ENCODE assay signal across 8 mouse cellular contexts in the genomic region with DNA sequence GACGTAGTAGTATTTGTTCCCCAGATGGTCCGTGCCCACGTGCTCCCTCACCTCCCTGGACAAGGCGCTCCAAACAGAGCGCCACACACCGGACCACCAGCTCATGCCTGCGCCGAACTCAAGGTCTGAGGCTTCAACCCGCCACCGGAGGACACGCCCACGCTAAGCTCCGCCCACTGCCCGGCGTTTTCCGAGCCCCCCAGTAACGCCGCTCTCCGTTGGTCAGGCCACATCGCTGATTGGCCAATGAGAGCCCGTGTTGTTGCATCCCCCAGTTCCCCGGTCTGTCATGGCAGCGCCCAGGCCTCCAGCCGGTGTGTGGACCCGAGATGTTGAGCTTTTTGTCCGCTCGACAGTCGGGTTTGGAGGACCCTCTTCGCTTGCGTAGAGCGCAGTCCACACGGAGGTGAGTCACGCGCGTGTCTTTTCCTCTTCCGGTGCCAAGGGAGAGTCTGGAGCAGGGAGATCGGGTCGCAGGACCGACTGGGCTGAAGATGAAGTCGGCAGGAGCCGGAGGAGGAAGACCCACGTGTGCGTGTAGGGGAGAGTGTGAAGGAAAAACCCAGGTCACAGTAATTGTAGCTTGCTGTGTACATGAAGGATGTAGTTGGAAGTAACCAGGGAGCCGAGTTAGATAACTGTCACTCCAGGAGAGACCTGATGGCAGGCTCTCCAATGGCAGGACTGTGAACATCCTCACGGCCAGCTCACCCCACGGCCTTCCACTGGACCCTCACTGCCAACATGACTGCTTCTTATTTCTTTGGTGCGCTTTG. TPM values are rescaled to one million over a fixed set of nuclear protein-coding genes. Genes with fewer than 3 reads are reported as not detected.
A peak's percentile ranks its signal among the peaks of the same experiment; 100 is the strongest.
DNase-seq lines count a peak whose midpoint lies in the region; ATAC-seq and TF ChIP-seq lines count a peak whose summit lies in the region.

A gene (minus strand): TSS at position 159 of the 776 bp plus-strand sequence.
A gene (plus strand): TSS at position 267 of the 776 bp plus-strand sequence.

- peak within 1 kb of the TSS; percentile 94 for H3K4me3 ChIP-seq in hindbrain, embryonic 10.5 days
- peak within 1 kb of the TSS; percentile 81 for H3K4me3 ChIP-seq in lung, postnatal 0 days (ENCODE audit: low read depth, low read length)

- H3K4me2 ChIP-seq in lung, postnatal 0 days (replicated peaks; ENCODE audit: low read depth, low read length): peak within 1 kb of the TSS; percentile 91

- no peaks in the 10 kb centered on the region for H3K9me3 ChIP-seq in hindbrain, embryonic 10.5 days
- H3K9me3 ChIP-seq in lung, postnatal 0 days (ENCODE audit: low read length): no peaks in the 10 kb centered on the region

- peaks cover 20% of the 10 kb centered on the region for H3K4me1 ChIP-seq in hindbrain, embryonic 10.5 days (replicated peaks)
- H3K4me1 ChIP-seq in lung, postnatal 0 days (ENCODE audit: insufficient read depth, low read depth, low read length): 0 out of 2 replicates have a peak, but pooled peaks cover 6% of the 10 kb centered on the region

- peak within 1 kb of the TSS; percentile 48; the same call in 1 of the 2 replicates for H3K9ac ChIP-seq in lung, postnatal 0 days (replicated peaks; ENCODE audit: low read depth)

- TF ChIP-seq CTCF in lung, postnatal 0 days (IDR thresholded peaks at IDR 0.05): peak; percentile 29

- peak; percentile 98 for ATAC-seq in frontal cortex, adult (ENCODE audit: low TSS enrichment)
- ATAC-seq in lung, postnatal 0 days: peak; percentile 99

- peak within 1 kb of the TSS; percentile 86 for H3K27ac ChIP-seq in hindbrain, embryonic 10.5 days
- 0 out of 2 replicates have a peak within 1 kb of the TSS, but pooled peaks have one; percentile 20 for H3K27ac ChIP-seq in lung, postnatal 0 days (ENCODE audit: low read length)

- H3K36me3 ChIP-seq in hindbrain, embryonic 10.5 days: peaks cover 17% of the 10 kb centered on the region
- H3K36me3 ChIP-seq in lung, postnatal 0 days (ENCODE audit: insufficient read depth, low read length): no peaks in the 10 kb centered on the region

- peak; percentile 97 for DNase-seq in MN1 (ENCODE audit: low spot score)
- DNase-seq in cerebellum, adult 9-10 months: peak; percentile 95
- DNase-seq in hindbrain, embryonic 10.5 days (ENCODE audit: low spot score): peak; percentile 98
- DNase-seq in layer of hippocampus, adult 9-11 months: peak; percentile 93
- DNase-seq in lung, postnatal 0 days (ENCODE audit: low spot score): peak; percentile 95
- peak; percentile 95 for DNase-seq in ovary, postnatal 14 days (ENCODE audit: low spot score)
- peak; percentile 97 for DNase-seq in thymus, postnatal 14 days

- H3K27me3 ChIP-seq in hindbrain, embryonic 10.5 days (ENCODE audit: insufficient read depth, poor library complexity, severe bottlenecking): no peaks in the 10 kb centered on the region
- H3K27me3 ChIP-seq in lung, postnatal 0 days (replicated peaks; ENCODE audit: insufficient read depth, low read length): no peaks in the 10 kb centered on the region

- under 1% methylated on average over 47 of the region's 47 CpGs for WGBS in hindbrain, embryonic 10.5 days
- WGBS in lung, postnatal 0 days: 1% methylated on average over 47 of the region's 47 CpGs

- TF ChIP-seq EP300 in lung, postnatal 0 days (IDR thresholded peaks at IDR 0.05): no peak

RNA-seq across cellular contexts. Expression of the first gene that starts in this region (rescaled TPM):
- polyA plus RNA-seq in hindbrain, embryonic 10.5 days (2016; fragmentation: Nextera tagmentation; extraction: Ambion mirVana): 83.1 and 86.2 TPM in 2 replicates
- polyA plus RNA-seq in lung, postnatal 0 days (2015; fragmentation: Nextera tagmentation; extraction: Ambion mirVana): 35.7 and 37.2 TPM in 2 replicates

RNA-seq across cellular contexts. Expression of the second gene that starts in this region (rescaled TPM):
- 21.7 and 24.9 TPM in 2 replicates for polyA plus RNA-seq in hindbrain, embryonic 10.5 days (2016; fragmentation: Nextera tagmentation; extraction: Ambion mirVana)
- polyA plus RNA-seq in lung, postnatal 0 days (2015; fragmentation: Nextera tagmentation; extraction: Ambion mirVana): 8.3 and 9.0 TPM in 2 replicates

Comparison
In these comparisons a context has a peak if more than half of its experiments do, and no peak if none do; other contexts are left out.
1. Peak in every context shown above with its lines: DNase-seq, ATAC-seq, H3K4me3 ChIP-seq and H3K27ac ChIP-seq.